12 mouse cellular contexts compared by ENCODE assay signal in the genomic region with DNA sequence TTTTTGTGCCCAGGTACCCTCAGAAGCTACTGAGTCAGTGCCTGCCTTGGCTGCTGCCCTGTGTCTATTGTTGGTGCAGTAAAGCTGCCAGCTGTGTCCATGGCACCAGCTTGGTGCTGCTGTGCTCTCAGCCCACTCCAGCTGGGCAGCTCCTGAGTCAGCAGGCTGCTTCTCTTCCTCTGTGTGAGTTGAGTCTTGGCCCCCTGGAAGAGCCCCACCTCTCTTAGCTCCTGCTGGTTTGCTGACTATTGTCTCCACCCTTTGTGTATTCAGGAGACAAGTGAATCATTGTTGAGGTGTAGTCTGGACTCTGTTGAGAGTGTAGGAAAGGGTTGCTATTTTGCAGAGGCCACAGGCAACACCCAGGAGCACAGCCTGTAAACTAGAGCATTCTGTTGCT.
DNase-seq lines count a peak whose midpoint lies in the region; ATAC-seq and TF ChIP-seq lines count a peak whose summit lies in the region.
"Had no signal": no experiment of that assay in that cellular context is flagged by ENCODE, and none has a peak within 500 bp of the region (broad histone marks: within the 10 kb centered on the region; RNA-seq: fewer than 3 reads in every experiment).

No protein-coding gene starts in this region.

- no peak overlapping the region for H3K9ac ChIP-seq in lung, postnatal 0 days (replicated peaks; ENCODE audit: low read depth)
- no peak overlapping the region for H3K9ac ChIP-seq in stomach, embryonic 14.5 days (replicated peaks; ENCODE audit: low read depth, low read length)
- no peak overlapping the region for H3K9ac ChIP-seq in liver, postnatal 0 days (replicated peaks)
- H3K9ac ChIP-seq: lung, embryonic 15.5 days had no signal

- peak; percentile 19 for ATAC-seq in lung, postnatal 0 days
- peak; percentile 84; the same call in 1 of the 2 replicates for ATAC-seq in stomach, embryonic 14.5 days (ENCODE audit: insufficient number of reproducible peaks, insufficient read depth, low FRiP score, low read depth)
- ATAC-seq in liver, postnatal 0 days: no peak

- H3K4me1 ChIP-seq in lung, postnatal 0 days (ENCODE audit: insufficient read depth, low read depth, low read length): no peaks in the 10 kb centered on the region
- H3K4me1 ChIP-seq in lung, adult 2 months (ENCODE audit: control insufficient read depth, insufficient read depth, low read length): no peaks in the 10 kb centered on the region
- H3K4me1 ChIP-seq in stomach, embryonic 14.5 days (ENCODE audit: control insufficient read depth, insufficient read depth, low read length): no peaks in the 10 kb centered on the region
- no peaks in the 10 kb centered on the region for H3K4me1 ChIP-seq in liver, postnatal 0 days (ENCODE audit: insufficient read depth)
- H3K4me1 ChIP-seq: lung, embryonic 15.5 days had no signal

- H3K36me3 ChIP-seq in lung, postnatal 0 days (ENCODE audit: insufficient read depth, low read length): no peaks in the 10 kb centered on the region
- no peaks in the 10 kb centered on the region; the same call in 1 of the 2 replicates for H3K36me3 ChIP-seq in stomach, embryonic 14.5 days (ENCODE audit: control insufficient read depth, insufficient read depth, low read length)
- H3K36me3 ChIP-seq in liver, postnatal 0 days (replicated peaks; ENCODE audit: insufficient read depth, low read length): peaks cover 5% of the 10 kb centered on the region
- H3K36me3 ChIP-seq: lung, embryonic 15.5 days had no signal

- no peak overlapping the region for H3K27ac ChIP-seq in gastrocnemius, adult 2 months
- H3K27ac ChIP-seq in lung, postnatal 0 days (ENCODE audit: low read length): no peak overlapping the region
- H3K27ac ChIP-seq in stomach, embryonic 14.5 days (ENCODE audit: low read length): no peak overlapping the region; the same call in 1 of the 2 replicates
- no peak overlapping the region for H3K27ac ChIP-seq in liver, postnatal 0 days (ENCODE audit: low read depth)
- H3K27ac ChIP-seq: lung, embryonic 15.5 days had no signal

- peak; percentile 48 for DNase-seq in gastrocnemius, adult 2 months
- no peak for DNase-seq in gastrocnemius, adult 18-20 months (ENCODE audit: low spot score)
- DNase-seq in lung, postnatal 0 days (ENCODE audit: low spot score): no peak
- DNase-seq in lung, adult 2 months: no peak
- DNase-seq in NIH3T3 (ENCODE audit: low read depth): peak; percentile 38
- DNase-seq in liver, postnatal 0 days: no peak
- no peak for DNase-seq in adipocyte (ENCODE audit: low spot score)
- DNase-seq: adrenal gland, postnatal 10 days; gastrocnemius, postnatal 14 days had no signal

- no peaks in the 10 kb centered on the region for H3K9me3 ChIP-seq in lung, postnatal 0 days (ENCODE audit: low read length)
- no peaks in the 10 kb centered on the region for H3K9me3 ChIP-seq in stomach, embryonic 14.5 days (ENCODE audit: control insufficient read depth, low read depth, low read length)
- no peaks in the 10 kb centered on the region for H3K9me3 ChIP-seq in liver, postnatal 0 days (ENCODE audit: low read length)
- H3K9me3 ChIP-seq: lung, embryonic 15.5 days had no signal

- no peak overlapping the region for H3K4me2 ChIP-seq in lung, postnatal 0 days (replicated peaks; ENCODE audit: low read depth, low read length)
- no peak overlapping the region for H3K4me2 ChIP-seq in stomach, embryonic 14.5 days (replicated peaks; ENCODE audit: low read depth, low read length)
- no peak overlapping the region for H3K4me2 ChIP-seq in liver, postnatal 0 days (ENCODE audit: low read depth, low read length)
- H3K4me2 ChIP-seq: lung, embryonic 15.5 days; midbrain, embryonic 11.5 days had no signal

- TF ChIP-seq EP300 in lung, postnatal 0 days (IDR thresholded peaks at IDR 0.05): no peak
- TF ChIP-seq EP300 in liver, postnatal 0 days (IDR thresholded peaks at IDR 0.05; ENCODE audit: low read depth): no peak

- intact Hi-C loops in gastrocnemius, adult 2 months (cut with DNase I): loop anchor here (10.0 kb wide), 2 partner anchors 262 to 422 kb away; partner anchors contain the start of gene Dnajc27

- no peak overlapping the region for H3K4me3 ChIP-seq in gastrocnemius, adult 2 months
- H3K4me3 ChIP-seq in lung, postnatal 0 days (ENCODE audit: low read depth, low read length): no peak overlapping the region
- no peak overlapping the region for H3K4me3 ChIP-seq in lung, adult 2 months (replicated peaks; ENCODE audit: extremely low read depth, low read depth, low read length)
- H3K4me3 ChIP-seq in stomach, embryonic 14.5 days (ENCODE audit: low read depth, low read length): no peak overlapping the region
- no peak overlapping the region for H3K4me3 ChIP-seq in liver, postnatal 0 days (ENCODE audit: low read depth, low read length)
- H3K4me3 ChIP-seq: lung, embryonic 15.5 days had no signal

- no peaks in the 10 kb centered on the region for H3K27me3 ChIP-seq in lung, postnatal 0 days (replicated peaks; ENCODE audit: insufficient read depth, low read length)
- H3K27me3 ChIP-seq in stomach, embryonic 14.5 days (ENCODE audit: control insufficient read depth, insufficient read depth, low read length): no peaks in the 10 kb centered on the region
- H3K27me3 ChIP-seq in liver, postnatal 0 days (ENCODE audit: insufficient read depth, low read length): no peaks in the 10 kb centered on the region
- H3K27me3 ChIP-seq: lung, embryonic 15.5 days had no signal

- TF ChIP-seq POLR2A in lung, adult 2 months (IDR thresholded peaks at IDR 0.05; ENCODE audit: borderline replicate concordance, extremely low read depth, low read depth, low read length): no peak

- no peak for TF ChIP-seq CTCF in gastrocnemius, adult 2 months (IDR thresholded peaks at IDR 0.05)
- no peak for TF ChIP-seq CTCF in lung, postnatal 0 days (IDR thresholded peaks at IDR 0.05)
- TF ChIP-seq CTCF in lung, adult 2 months (IDR thresholded peaks at IDR 0.05; ENCODE audit: insufficient read depth, low read length): no peak
- TF ChIP-seq CTCF in liver, postnatal 0 days (IDR thresholded peaks at IDR 0.05; ENCODE audit: low read depth): no peak

Comparison
In these comparisons a context has a peak if more than half of its experiments do, and no peak if none do; other contexts are left out.
1. DNase-seq: peak in gastrocnemius, adult 2 months (single experiment) and NIH3T3 (single experiment); none in gastrocnemius, adult 18-20 months (single experiment), lung, postnatal 0 days (single experiment), lung, adult 2 months (single experiment), liver, postnatal 0 days (single experiment) and adipocyte (single experiment).